Mouse (Mus musculus) embryonic facial prominence, embryonic 13.5 days (tissue): ENCODE results near the gene Dock1. TPM values are rescaled to one million over a fixed set of nuclear protein-coding genes. Genes with fewer than 3 reads are reported as not detected.

ENCODE experiments used
- ATAC-seq: fragments of 200-750 bp; cut with Nextera tagmentation; 2 replicates; pipeline ENCODE4 v1.8.0; 2017; ENCODE audit warnings: low read depth; ENCODE audit not compliant: insufficient number of reproducible peaks, insufficient read depth, low FRiP score, low TSS enrichment
- H3K27ac ChIP-seq: fragments of 300-500 bp; sonication (generic); 2 replicates; pipeline ENCODE4 v1.5.1; 2015; ENCODE audit warnings: moderate library complexity, mild to moderate bottlenecking, inconsistent platforms
- H3K27me3 ChIP-seq: fragments of 300-500 bp; sonication (generic); 2 replicates; pipeline ENCODE4 v1.6.1; 2015; ENCODE audit warnings: mild to moderate bottlenecking, inconsistent platforms
- H3K36me3 ChIP-seq: fragments of 300-500 bp; sonication (generic); 2 replicates; pipeline ENCODE4 v1.6.1; 2015; ENCODE audit warnings: mild to moderate bottlenecking, inconsistent platforms
- H3K4me1 ChIP-seq: fragments of 300-500 bp; sonication (generic); 2 replicates; pipeline ENCODE4 v1.6.1; 2015; ENCODE audit warnings: inconsistent platforms
- H3K4me2 ChIP-seq: fragments of 300-500 bp; sonication (generic); 2 replicates; pipeline ENCODE4 v1.6.1; 2015; ENCODE audit warnings: moderate library complexity, mild to moderate bottlenecking, inconsistent platforms
- H3K4me3 ChIP-seq: fragments of 300-500 bp; sonication (generic); 2 replicates; pipeline ENCODE4 v1.5.1; 2015; ENCODE audit warnings: mild to moderate bottlenecking, inconsistent platforms
- H3K9ac ChIP-seq: fragments of 300-500 bp; sonication (generic); 2 replicates; pipeline ENCODE4 v1.6.1; 2015; ENCODE audit warnings: mild to moderate bottlenecking, inconsistent platforms
- H3K9me3 ChIP-seq: fragments of 300-500 bp; sonication (generic); 2 replicates; pipeline ENCODE4 v1.6.1; 2016; ENCODE audit warnings: inconsistent platforms
- WGBS: fragments of 180-500 bp; shearing (Covaris S2); methylation state at CpG from one replicate; pipeline ENCODE4 v1.1.7; 2015; ENCODE audit warnings: mixed read lengths; 5-methylcytosine and 5-hydroxymethylcytosine counted together
- polyA plus RNA-seq: library from polyadenylated mRNA; unstranded; fragments of >200 nt; fragmentation: Nextera tagmentation; extraction: Ambion mirVana; gene quantifications from 2 replicates; pipeline ENCODE4 v1.2.1, GENCODE M21; 2015

Gene Dock1
- polyA plus RNA-seq, 1 experiment from 2014 or later, result 42.8 TPM

GRCm38 (mm10) chr7:135194190-135194589 is 523.7 kb downstream of the Dock1 start:
- ATAC-seq, result no peak
- Histone ChIP-seq H3K27me3 (no peaks in the 10 kb centered on the region), H3K9ac (no peak overlapping the region), H3K4me1 (no peaks in the 10 kb centered on the region), H3K27ac (no peak overlapping the region), H3K4me3 (no peak overlapping the region), H3K4me2 (no peak overlapping the region), H3K9me3 (no peaks in the 10 kb centered on the region), H3K36me3 (no peaks in the 10 kb centered on the region)
- 94% methylated on average over 3 of the region's 3 CpGs for WGBS

GRCm38 (mm10) chr7:135195631-135196030 is 525.2 kb downstream of the Dock1 start:
- H3K27me3 ChIP-seq, result no peaks in the 10 kb centered on the region
- H3K4me2 ChIP-seq, result no peak overlapping the region
- no peak for ATAC-seq
- H3K9me3 ChIP-seq, result no peaks in the 10 kb centered on the region
- H3K4me3 ChIP-seq, result no peak overlapping the region
- no peak overlapping the region for H3K27ac ChIP-seq
- 89% methylated on average over 2 of the region's 2 CpGs for WGBS
- H3K36me3 ChIP-seq, result no peaks in the 10 kb centered on the region
- no peaks in the 10 kb centered on the region for H3K4me1 ChIP-seq
- no peak overlapping the region for H3K9ac ChIP-seq

GRCm38 (mm10) chr7:135196828-135197227 is 526.4 kb downstream of the Dock1 start:
- Histone ChIP-seq H3K36me3 (no peaks in the 10 kb centered on the region), H3K4me2 (no peak overlapping the region), H3K9me3 (no peaks in the 10 kb centered on the region), H3K27ac (no peak overlapping the region), H3K4me1 (no peaks in the 10 kb centered on the region), H3K27me3 (no peaks in the 10 kb centered on the region), H3K9ac (no peak overlapping the region), H3K4me3 (no peak overlapping the region)
- 90% methylated on average over 10 of the region's 10 CpGs for WGBS
- ATAC-seq, result no peak

GRCm38 (mm10) chr7:135203920-135204319 is 533.5 kb downstream of the Dock1 start:
- no peaks in the 10 kb centered on the region for H3K4me1 ChIP-seq

DNA sequence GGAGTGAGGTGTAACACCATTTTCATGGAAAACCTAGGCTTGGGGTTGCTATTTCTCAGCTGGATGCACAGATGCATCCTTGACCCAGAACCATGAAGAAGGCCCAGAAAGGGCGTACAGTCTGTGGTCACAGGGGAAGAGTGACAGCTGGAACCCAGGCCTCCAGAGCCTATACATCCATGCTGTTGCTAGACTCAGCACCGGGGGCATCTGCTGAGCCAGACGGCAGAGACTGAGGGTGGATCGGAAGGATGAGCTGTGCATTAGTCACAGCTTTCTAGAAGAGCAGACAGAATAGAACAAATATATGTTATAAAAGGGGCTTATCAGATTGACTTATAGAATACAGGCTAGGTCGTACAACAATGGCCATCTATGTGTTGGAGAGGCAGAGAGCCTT is 534.7 kb downstream of the Dock1 start:
- no peaks in the 10 kb centered on the region for H3K4me1 ChIP-seq
- H3K27ac ChIP-seq, result no peak overlapping the region
- no peaks in the 10 kb centered on the region for H3K9me3 ChIP-seq
- H3K4me3 ChIP-seq, result no peak overlapping the region
- no peak overlapping the region for H3K9ac ChIP-seq
- no peak for ATAC-seq
- H3K27me3 ChIP-seq, result no peaks in the 10 kb centered on the region
- no peak overlapping the region for H3K4me2 ChIP-seq
- H3K36me3 ChIP-seq, result no peaks in the 10 kb centered on the region
- WGBS, result 70% methylated on average over 5 of the region's 5 CpGs

More at GRCm38 (mm10) chr7:135203920-135204319, 533.5 kb downstream of the Dock1 start:
- no peak overlapping the region for H3K4me3 ChIP-seq
- H3K27me3 ChIP-seq, result no peaks in the 10 kb centered on the region
- no peak overlapping the region for H3K27ac ChIP-seq
- no peak overlapping the region for H3K4me2 ChIP-seq
- no peaks in the 10 kb centered on the region for H3K9me3 ChIP-seq
- H3K36me3 ChIP-seq, result no peaks in the 10 kb centered on the region
- ATAC-seq, result no peak
- H3K9ac ChIP-seq, result no peak overlapping the region

- WGBS, result 87% methylated on average over 6 of the region's 6 CpGs
- Histone ChIP-seq H3K4me1 (no peaks in the 10 kb centered on the region), H3K36me3 (no peaks in the 10 kb centered on the region), H3K9me3 (no peaks in the 10 kb centered on the region), H3K27ac (no peak overlapping the region), H3K4me2 (no peak overlapping the region), H3K27me3 (no peaks in the 10 kb centered on the region), H3K9ac (no peak overlapping the region), H3K4me3 (no peak overlapping the region)
- no peak for ATAC-seq
Observed at GRCm38 (mm10) chr7:135208947-135209567, 538.6 kb downstream of the Dock1 start.

DNA sequence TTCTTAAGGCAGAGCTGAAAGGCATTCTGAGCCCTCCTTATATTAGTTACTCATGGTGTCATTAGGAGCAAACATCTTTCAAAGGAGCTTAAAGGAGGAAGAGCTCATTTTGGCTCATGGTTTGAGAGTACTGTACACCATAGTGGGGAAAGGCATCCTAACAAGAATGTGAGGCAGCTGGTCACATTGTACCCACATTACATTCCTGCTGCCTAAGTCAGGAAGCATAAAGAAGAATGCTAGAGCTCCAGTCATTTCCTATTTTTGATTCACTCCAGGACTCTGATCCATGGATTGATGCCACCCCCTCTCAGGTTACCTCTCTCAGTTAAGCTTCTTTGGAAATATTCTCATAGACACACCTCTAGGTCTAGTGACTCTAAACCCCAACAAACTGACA is 539.8 kb downstream of the Dock1 start:
- Histone ChIP-seq H3K27me3 (no peaks in the 10 kb centered on the region), H3K4me2 (no peak overlapping the region), H3K36me3 (no peaks in the 10 kb centered on the region), H3K9me3 (no peaks in the 10 kb centered on the region), H3K9ac (no peak overlapping the region), H3K4me3 (no peak overlapping the region), H3K4me1 (no peaks in the 10 kb centered on the region), H3K27ac (no peak overlapping the region)
- no peak for ATAC-seq

- Histone ChIP-seq H3K36me3 (no peaks in the 10 kb centered on the region), H3K9ac (no peak overlapping the region), H3K4me2 (no peak overlapping the region), H3K4me3 (no peak overlapping the region), H3K4me1 (no peaks in the 10 kb centered on the region), H3K27ac (no peak overlapping the region), H3K9me3 (no peaks in the 10 kb centered on the region), H3K27me3 (no peaks in the 10 kb centered on the region)
- 88% methylated on average over 2 of the region's 2 CpGs for WGBS
- ATAC-seq, result no peak
Observed at GRCm38 (mm10) chr7:135210831-135211230, 540.4 kb downstream of the Dock1 start.

DNA sequence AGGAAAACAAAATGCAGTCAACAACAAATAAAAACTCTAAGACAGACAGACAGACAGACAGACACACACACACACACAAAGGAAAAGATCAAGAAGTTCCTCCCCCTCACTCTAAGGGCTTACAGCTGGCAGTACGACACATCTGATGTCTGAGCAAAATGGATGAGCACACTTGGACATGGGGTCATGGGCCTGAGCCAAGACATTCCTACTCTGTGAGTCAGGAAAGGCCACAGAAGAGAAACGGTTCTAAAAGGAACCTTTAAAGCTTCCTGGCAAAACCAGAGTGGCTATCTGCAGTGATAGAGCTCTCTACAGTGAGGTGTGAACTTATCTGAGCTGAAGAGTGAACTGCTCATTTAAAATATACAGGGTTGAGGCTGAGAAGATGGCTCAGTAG is 542.1 kb downstream of the Dock1 start:
- Histone ChIP-seq H3K9me3 (no peaks in the 10 kb centered on the region), H3K9ac (no peak overlapping the region), H3K27me3 (no peaks in the 10 kb centered on the region), H3K27ac (no peak overlapping the region), H3K4me3 (no peak overlapping the region), H3K4me2 (no peak overlapping the region), H3K4me1 (no peaks in the 10 kb centered on the region), H3K36me3 (no peaks in the 10 kb centered on the region)
- 54% methylated on average over 2 of the region's 2 CpGs for WGBS
- ATAC-seq, result no peak

DNA sequence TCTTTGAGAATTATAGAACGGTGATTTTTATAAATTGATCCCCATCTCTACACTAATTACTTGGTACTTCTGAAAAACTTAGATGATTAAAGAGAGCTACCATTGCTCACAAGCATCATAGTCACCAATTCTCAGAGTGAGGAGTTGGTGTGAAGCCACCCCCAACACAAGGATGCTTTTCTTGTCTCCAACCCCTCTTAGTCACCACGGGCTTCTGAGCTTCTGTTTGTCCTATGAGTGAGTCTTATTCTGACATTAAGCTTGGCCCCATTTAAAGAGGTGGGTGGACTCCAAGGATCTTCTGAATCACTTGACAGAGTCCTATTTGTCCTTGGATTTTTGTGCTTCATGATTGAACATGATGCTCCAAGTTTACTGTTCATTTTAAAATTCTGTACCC is 551.0 kb downstream of the Dock1 start:
- Histone ChIP-seq H3K9me3 (peaks cover 3% of the 10 kb centered on the region; the same call in 1 of the 2 replicates), H3K36me3 (no peaks in the 10 kb centered on the region), H3K27ac (no peak overlapping the region), H3K4me1 (no peaks in the 10 kb centered on the region), H3K4me2 (no peak overlapping the region), H3K9ac (no peak overlapping the region), H3K27me3 (no peaks in the 10 kb centered on the region), H3K4me3 (no peak overlapping the region)
- ATAC-seq, result no peak
- WGBS, result 85% methylated on average over 2 of the region's 2 CpGs
